Mouse (Mus musculus): Measurements from ENCODE around the gene Hba-x.

The Hba-x gene

GRCm38 (mm10) chr11:32276347-32276746 lies at the start of gene Hba-x:
Hba-x (plus strand) TSS chr11:32276400.
- CTCF ChIA-PET: no interaction called here

- CTCF ChIA-PET: no interaction called here
These were observed 49.2 kb upstream of the Hba-x start for GRCm38 (mm10) chr11:32227041-32227440.

GRCm38 (mm10) chr11:32227555-32227954 lies 48.6 kb upstream of the Hba-x start:
- CTCF ChIA-PET: no interaction called here

GRCm38 (mm10) chr11:32228292-32228845 lies 47.8 kb upstream of the Hba-x start:
- CTCF ChIA-PET: no interaction called here

- CTCF ChIA-PET: interaction anchor here (0.6 kb wide), 1 partner anchor 10 kb away, joined by 3 read pairs; no protein-coding TSS in a partner anchor
These were observed 46.0 kb upstream of the Hba-x start for GRCm38 (mm10) chr11:32230220-32230619.

- CTCF ChIA-PET: interaction anchor here (0.6 kb wide), 1 partner anchor 10 kb away, joined by 3 read pairs; no protein-coding TSS in a partner anchor
These were observed 45.1 kb upstream of the Hba-x start for GRCm38 (mm10) chr11:32231125-32231524.

GRCm38 (mm10) chr11:32232848-32233247 lies 43.4 kb upstream of the Hba-x start:
- CTCF ChIA-PET: interaction anchor here (0.7 kb wide), 1 partner anchor 90 kb away, joined by 3 read pairs; no protein-coding TSS in a partner anchor

GRCm38 (mm10) chr11:32233895-32234294 lies 42.3 kb upstream of the Hba-x start:
- CTCF ChIA-PET: interaction anchor here (1.2 to 1.5 kb wide), 2 partner anchors 8 to 16 kb away, joined by 3 to 6 read pairs; no protein-coding TSS in a partner anchor

GRCm38 (mm10) chr11:32234816-32235485 lies 41.2 kb upstream of the Hba-x start:
- CTCF ChIA-PET: interaction anchor here (0.6 to 1.2 kb wide), 2 partner anchors 9 to 212 kb away, joined by 3 to 4 read pairs; no protein-coding TSS in a partner anchor

GRCm38 (mm10) chr11:32235646-32236045 lies 40.6 kb upstream of the Hba-x start:
- CTCF ChIA-PET: interaction anchor here (0.6 to 0.8 kb wide), 2 partner anchors 13 to 211 kb away, joined by 4 to 5 read pairs; partner anchors contain the start of gene Rhbdf1

- CTCF ChIA-PET: interaction anchor here (0.8 kb wide), 1 partner anchor 14 kb away, joined by 5 read pairs; the partner anchor contains the start of gene Rhbdf1
These were observed 40.1 kb upstream of the Hba-x start for GRCm38 (mm10) chr11:32236132-32236531.

GRCm38 (mm10) chr11:32236712-32237410 lies 39.3 kb upstream of the Hba-x start:
- CTCF ChIA-PET: interaction anchor here (2.2 kb wide), 1 partner anchor 18 kb away, joined by 12 read pairs; no protein-coding TSS in a partner anchor

GRCm38 (mm10) chr11:32237411-32237795 lies 38.8 kb upstream of the Hba-x start:
- CTCF ChIA-PET: interaction anchor here (1.0 to 2.2 kb wide), 2 partner anchors 18 to 23 kb away, joined by 4 to 12 read pairs; no protein-coding TSS in a partner anchor

GRCm38 (mm10) chr11:32238093-32238860 lies 37.9 kb upstream of the Hba-x start:
- CTCF ChIA-PET: interaction anchor here (1.0 to 2.2 kb wide), 4 partner anchors 19 to 55 kb away, joined by 3 to 12 read pairs (median 8); no protein-coding TSS in a partner anchor

- CTCF ChIA-PET: no interaction called here
These were observed 34.8 kb upstream of the Hba-x start for GRCm38 (mm10) chr11:32241391-32241790.

- CTCF ChIA-PET: no interaction called here
These were observed 34.0 kb upstream of the Hba-x start for GRCm38 (mm10) chr11:32242209-32242608.

GRCm38 (mm10) chr11:32243205-32243955 lies 32.8 kb upstream of the Hba-x start:
- CTCF ChIA-PET: no interaction called here

- CTCF ChIA-PET: interaction anchor here (0.9 kb wide), 1 partner anchor 62 kb away, joined by 3 read pairs; no protein-coding TSS in a partner anchor
These were observed 32.1 kb upstream of the Hba-x start for GRCm38 (mm10) chr11:32244064-32244463.

GRCm38 (mm10) chr11:32244617-32245016 lies 31.6 kb upstream of the Hba-x start:
- CTCF ChIA-PET: interaction anchor here (0.9 kb wide), 1 partner anchor 62 kb away, joined by 3 read pairs; no protein-coding TSS in a partner anchor

GRCm38 (mm10) chr11:32245614-32246013 lies 30.6 kb upstream of the Hba-x start:
- CTCF ChIA-PET: no interaction called here
